Mouse (Mus musculus) fibroblast of lung, adult 2 months (primary cell): ENCODE measurements around the gene Trim47.
"Not testable (repeated sequence)": the region's sequence is repeated elsewhere in the genome, so short reads cannot be mapped to it uniquely, and the experiment has no call there.

ENCODE experiments used
- DNase-seq: peaks from one replicate; pipeline ENCODE4 v3.0.0-alpha.2; 2011; ENCODE audit warnings: low read depth

Trim47 gene

GRCm38 (mm10) chr11:116107777-116108285 lies 19.2 kb downstream of the Trim47 start:
- DNase-seq = no peak

- DNase-seq = no peak
These were observed 19.8 kb downstream of the Trim47 start for GRCm38 (mm10) chr11:116106963-116107776.

DNA sequence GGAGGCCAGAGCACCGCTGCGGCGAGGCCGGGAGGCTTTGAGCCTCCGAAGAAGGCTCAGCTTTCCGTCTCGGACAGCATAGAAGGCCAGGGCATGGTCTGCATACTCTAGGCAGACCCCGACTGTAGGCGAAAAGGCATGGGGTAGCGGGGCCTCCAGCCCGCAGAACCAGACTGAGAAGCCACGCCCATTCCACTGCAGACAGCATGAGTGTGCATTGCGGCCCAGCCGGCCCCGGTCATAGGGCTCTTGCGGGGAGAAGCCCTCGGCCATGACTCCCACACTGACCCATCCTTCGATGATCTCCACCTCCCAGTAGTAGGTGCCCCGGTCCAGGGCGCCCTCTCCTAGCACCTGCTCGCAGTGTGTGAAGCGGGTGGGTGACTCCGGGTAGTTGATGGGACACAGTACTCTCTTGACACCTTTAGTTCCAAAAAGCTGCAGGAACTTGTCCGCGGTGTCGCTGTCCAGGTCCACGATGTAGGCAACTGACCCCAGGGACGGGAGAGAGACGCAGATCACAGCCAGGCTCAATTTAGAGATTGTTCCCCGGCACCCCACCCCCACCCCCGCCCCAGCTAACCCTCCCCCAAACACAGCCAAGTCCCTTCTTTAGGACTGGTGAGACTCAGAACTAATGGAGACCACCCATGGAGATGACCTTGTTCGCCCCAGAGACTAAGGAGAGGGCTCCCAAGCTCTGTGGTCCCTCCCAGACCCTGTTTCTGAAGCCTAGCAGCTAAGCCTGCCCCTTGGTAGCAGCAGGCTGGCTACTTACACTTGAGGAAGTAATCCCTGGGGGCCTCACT lies 20.7 kb downstream of the Trim47 start:
- no peak for DNase-seq

GRCm38 (mm10) chr11:116105065-116105464 lies 21.9 kb downstream of the Trim47 start:
- DNase-seq = no peak

GRCm38 (mm10) chr11:116104006-116104646 lies 22.9 kb downstream of the Trim47 start:
- peak; percentile 86 for DNase-seq

GRCm38 (mm10) chr11:116103572-116103971 lies 23.4 kb downstream of the Trim47 start:
- no peak for DNase-seq

- no peak for DNase-seq
These were observed 24.5 kb downstream of the Trim47 start for GRCm38 (mm10) chr11:116102472-116102871.

GRCm38 (mm10) chr11:116101931-116102381 lies 25.1 kb downstream of the Trim47 start:
- no peak for DNase-seq

- no peak for DNase-seq
These were observed 26.2 kb downstream of the Trim47 start for GRCm38 (mm10) chr11:116100839-116101238.

DNA sequence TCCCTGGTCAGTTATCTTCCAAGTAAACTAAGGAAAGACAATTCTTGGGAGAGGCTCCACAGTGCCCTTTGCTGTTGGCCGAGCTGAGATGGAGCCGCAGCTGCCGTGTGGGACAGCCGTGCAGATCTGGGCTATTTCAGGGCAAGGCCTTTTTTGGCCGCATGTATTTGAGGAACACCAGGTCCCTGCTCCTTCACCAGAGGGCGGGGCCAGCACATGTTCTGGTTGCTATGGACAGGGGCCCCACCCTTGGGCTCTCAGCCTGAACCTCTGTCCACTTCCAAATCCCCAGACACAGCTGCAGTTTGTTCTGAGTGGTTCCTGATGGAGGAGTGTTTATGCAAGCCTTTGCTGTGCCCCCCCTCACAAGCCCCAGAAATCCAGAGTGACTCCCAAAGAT lies 26.6 kb downstream of the Trim47 start:
- no peak for DNase-seq

DNA sequence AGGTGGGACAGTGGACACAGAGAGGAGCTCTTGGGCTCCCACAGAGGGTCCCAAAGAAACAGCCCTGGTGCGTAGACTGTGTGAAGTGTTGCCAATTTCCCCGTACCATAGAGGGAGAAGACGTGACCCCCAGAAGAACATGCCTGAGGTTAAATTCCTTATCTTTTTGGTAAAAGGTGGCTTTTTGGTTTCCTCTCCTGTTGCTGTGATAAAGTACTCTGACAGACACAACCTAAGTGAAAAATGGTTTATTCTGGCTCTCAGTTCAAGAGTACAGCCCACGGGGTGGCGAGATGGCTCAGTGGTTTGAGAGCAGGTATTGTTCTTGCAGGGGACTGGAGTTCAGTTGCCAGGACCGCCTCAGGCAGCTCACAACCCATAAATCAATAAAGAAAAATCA lies 27.5 kb downstream of the Trim47 start:
- no peak for DNase-seq

DNA sequence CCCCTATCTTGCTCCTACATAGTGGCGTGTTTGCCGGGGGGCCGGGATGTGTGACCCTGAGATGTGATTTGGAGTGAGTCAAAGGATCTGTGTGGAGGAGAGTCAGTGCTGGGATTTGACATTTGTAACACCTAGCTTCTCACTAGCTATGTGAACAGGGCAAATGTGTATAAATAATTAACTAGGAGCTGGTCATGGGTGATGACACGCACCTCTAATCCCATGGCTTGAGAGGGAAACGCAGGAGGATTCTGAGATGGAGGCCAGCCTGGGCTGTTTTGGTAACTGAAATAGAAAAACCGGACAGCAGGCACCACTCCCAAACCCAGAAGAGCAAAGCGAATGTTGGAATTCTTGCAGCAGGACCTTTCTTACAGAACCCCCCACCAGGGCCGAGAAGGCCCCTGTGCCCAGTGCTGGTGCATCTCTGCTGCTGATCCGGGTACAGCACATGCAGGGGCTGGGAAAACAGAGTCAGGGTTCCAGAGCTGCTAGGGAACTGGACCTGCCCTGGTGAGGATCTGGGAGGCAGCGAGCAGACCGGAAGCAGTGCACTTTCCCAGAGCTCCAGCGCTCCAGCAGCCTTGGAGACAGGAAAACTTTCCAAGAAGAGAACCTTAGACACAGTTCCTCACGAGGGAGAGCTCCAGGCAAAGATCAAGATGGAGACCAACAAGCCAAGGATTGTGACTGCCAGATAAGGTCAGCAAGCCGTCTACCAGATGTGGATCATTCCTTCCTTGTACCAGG lies 28.1 kb downstream of the Trim47 start:
- no peak for DNase-seq

GRCm38 (mm10) chr11:116096213-116097108 lies 30.5 kb downstream of the Trim47 start:
- DNase-seq = no peak

- DNase-seq = no peak
These were observed 31.4 kb downstream of the Trim47 start for GRCm38 (mm10) chr11:116095573-116095972.

DNA sequence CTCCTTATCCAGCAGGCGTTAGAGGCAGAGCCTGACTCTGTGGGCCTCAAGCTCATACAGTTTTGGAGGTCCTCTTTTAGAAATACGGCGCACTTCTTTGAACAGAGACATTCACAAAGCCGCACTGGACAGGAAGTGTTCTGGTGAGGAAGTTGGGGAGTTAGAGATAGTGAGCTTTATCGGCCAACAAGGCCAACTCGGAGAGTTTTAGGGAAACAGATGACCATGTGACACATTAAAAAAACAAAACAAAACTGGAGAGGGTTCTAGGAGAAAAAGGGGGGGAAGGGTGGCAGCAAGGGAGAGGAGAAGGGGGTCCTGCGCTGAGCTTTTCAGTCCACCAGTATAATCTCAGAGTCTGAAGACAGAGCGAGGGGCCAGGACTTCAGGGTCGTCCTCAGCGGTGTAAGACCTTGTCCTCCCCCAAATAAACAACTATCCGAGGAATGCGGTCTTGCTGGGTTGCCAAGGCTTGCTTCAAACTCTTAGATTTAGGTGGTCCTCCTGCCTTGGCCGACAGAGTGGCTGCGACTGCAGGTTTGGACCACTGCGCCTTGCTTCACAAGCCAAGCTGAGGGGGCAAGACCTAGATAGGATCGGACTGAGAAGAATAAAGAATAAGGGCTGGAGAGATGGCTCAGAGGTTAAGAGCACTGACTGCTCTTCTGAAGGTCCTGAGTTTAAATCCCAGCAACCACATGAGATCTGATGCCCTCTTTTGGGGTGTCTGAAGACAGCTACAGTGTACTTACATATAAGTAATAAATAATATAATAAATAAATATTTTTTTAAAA lies 33.0 kb downstream of the Trim47 start:
- no peak for DNase-seq

- DNase-seq = not testable (repeated sequence)
These were observed 34.1 kb downstream of the Trim47 start for GRCm38 (mm10) chr11:116092959-116093358.

- no peak for DNase-seq
These were observed 35.4 kb downstream of the Trim47 start for GRCm38 (mm10) chr11:116091591-116091990.

GRCm38 (mm10) chr11:116089545-116089944 lies 37.5 kb downstream of the Trim47 start:
- DNase-seq = no peak

DNA sequence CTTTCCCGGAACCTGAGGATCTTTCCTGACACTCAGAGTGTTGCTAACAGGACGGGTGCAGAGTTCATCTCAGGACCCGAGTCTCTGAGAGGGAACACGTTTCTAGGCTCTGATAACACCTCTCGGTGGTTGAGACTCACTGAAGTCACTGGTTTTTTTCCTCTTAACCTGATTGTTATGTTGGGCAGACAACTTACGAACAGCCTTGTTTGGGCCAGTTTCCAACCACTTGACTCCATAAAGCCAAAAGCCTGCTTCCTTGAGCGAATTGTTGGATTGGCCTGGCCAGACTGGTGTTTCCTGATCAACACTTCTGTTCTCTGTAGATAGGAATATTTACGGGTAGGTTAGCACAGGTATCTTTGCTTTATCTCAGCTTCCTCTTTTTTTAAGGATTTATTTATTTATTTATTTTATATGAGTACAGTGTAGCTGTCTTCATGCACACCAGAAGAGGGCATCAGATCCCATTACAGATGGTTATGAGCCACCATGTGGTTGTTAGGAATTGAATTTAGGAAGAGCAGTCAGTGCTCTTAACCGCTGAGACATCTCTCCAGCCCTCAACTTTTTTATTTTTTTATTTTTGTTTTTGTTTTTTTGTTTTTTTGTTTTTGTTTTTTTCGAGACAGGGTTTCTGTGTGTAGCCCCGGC lies 38.1 kb downstream of the Trim47 start:
- no peak for DNase-seq
